Mouse (Mus musculus) erythroblast, embryonic 14.5 days (primary cell): Measurements from ENCODE around the gene Hck.

ENCODE experiments used
- GATA1 ChIP-seq: IDR thresholded peaks from 2 replicates; pipeline ENCODE4 v1.6.1; 2012; ENCODE audit warnings: low read length, inconsistent platforms, mixed read lengths
- TAL1 ChIP-seq: IDR thresholded peaks from 3 replicates; pipeline ENCODE4 v1.6.1; 2012; ENCODE audit warnings: low read length, inconsistent platforms, mixed read lengths

GRCm38 (mm10) chr2:153115679-153116081 is 7.4 kb downstream of the Hck start:
- TF ChIP-seq GATA1 (no peak), TAL1 (no peak)
